Mouse (Mus musculus) CH12.LX (cell line): ENCODE measurements around the gene Etv6. TPM values are rescaled to one million over a fixed set of nuclear protein-coding genes. Genes with fewer than 3 reads are reported as not detected.

Source experiments
- DNase-seq: peaks from one replicate; pipeline ENCODE4 v3.0.0-alpha.2; 2013; ENCODE audit errors: extremely low read depth
- H3K27ac ChIP-seq: 2 replicates; pipeline ENCODE4 v1.5.1; 2012; ENCODE audit warnings: low read depth, mild to moderate bottlenecking, control low read depth, moderate library complexity; ENCODE audit not compliant: insufficient read depth
- H3K27me3 ChIP-seq: replicated peaks from 2 replicates; pipeline ENCODE3; 2012; ENCODE audit warnings: inconsistent platforms
- H3K36me3 ChIP-seq, 2 experiments: replicated peaks in 1 of 2; 2 replicates each; pipeline versions ENCODE3 to v1.6.1; 2012; ENCODE audit warnings: inconsistent platforms in 1 of 2, low read length in 1 of 2, mild to moderate bottlenecking in 1 of 2, mixed read lengths in 1 of 2, moderate library complexity in 1 of 2; ENCODE audit not compliant: control insufficient read depth in 1 of 2, insufficient read depth in 1 of 2
- H3K4me1 ChIP-seq, 2 experiments: 2 replicates each; pipeline ENCODE4 v1.6.1; 2012; ENCODE audit warnings: inconsistent platforms in 1 of 2, moderate library complexity in 1 of 2; ENCODE audit not compliant: insufficient read depth in 2 of 2, control insufficient read depth in 1 of 2
- H3K4me2 ChIP-seq: 2 replicates; pipeline ENCODE4 v1.6.1; 2012; ENCODE audit warnings: low read depth, mild to moderate bottlenecking, control low read depth; ENCODE audit not compliant: poor library complexity, insufficient read depth, severe bottlenecking
- H3K4me3 ChIP-seq, 3 experiments: fragments of 150-350 bp in 1 of 3; sonication (generic) in 1 of 3; replicated peaks in 1 of 3; 2 replicates each; pipeline versions ENCODE3 to v1.5.1; 2011 to 2012; ENCODE audit warnings: low read depth in 2 of 3, low read length in 2 of 3, mild to moderate bottlenecking in 2 of 3, moderate library complexity in 2 of 3, control low read depth in 1 of 3, improper control_type of control experiment in 1 of 3, inconsistent platforms in 1 of 3, mixed read lengths in 1 of 3; ENCODE audit not compliant: poor library complexity in 1 of 3
- H3K79me2 ChIP-seq: replicated peaks from 2 replicates; pipeline ENCODE4 v1.6.1; 2012; ENCODE audit warnings: mild to moderate bottlenecking, moderate library complexity; ENCODE audit not compliant: control insufficient read depth, poor library complexity, insufficient read depth, severe bottlenecking; ENCODE audit errors: extremely low read depth
- H3K9ac ChIP-seq: 2 replicates; pipeline ENCODE4 v1.6.1; 2012; ENCODE audit warnings: low read depth, mild to moderate bottlenecking, control low read depth, moderate library complexity; ENCODE audit not compliant: insufficient read depth
- H3K9me3 ChIP-seq: replicated peaks from 2 replicates; pipeline ENCODE3; 2012; ENCODE audit warnings: low read length, inconsistent platforms, mixed read lengths
- CHD2 ChIP-seq: IDR thresholded peaks from 2 replicates; pipeline ENCODE4 v1.6.1; 2011; ENCODE audit warnings: low read length, improper control_type of control experiment
- E2F4 ChIP-seq: IDR thresholded peaks from 2 replicates; pipeline ENCODE4 v1.6.1; 2011; ENCODE audit warnings: low read depth, low read length, improper control_type of control experiment; ENCODE audit not compliant: insufficient replicate concordance
- EP300 ChIP-seq: IDR thresholded peaks from 2 replicates; pipeline ENCODE4 v1.6.1; 2011; ENCODE audit warnings: low read length, improper control_type of control experiment
- ETS1 ChIP-seq: conservative IDR thresholded peaks from 2 replicates; pipeline ENCODE4 v1.6.1; 2012; ENCODE audit warnings: low read depth, mild to moderate bottlenecking, inconsistent platforms, low read length, improper control_type of control experiment, moderate library complexity
- MAZ ChIP-seq: IDR thresholded peaks from 2 replicates; pipeline ENCODE4 v1.6.1; 2012; ENCODE audit warnings: low read depth, mild to moderate bottlenecking, inconsistent platforms, low read length, improper control_type of control experiment, moderate library complexity
- MEF2A ChIP-seq: IDR thresholded peaks from 2 replicates; pipeline ENCODE4 v1.6.1; 2014; ENCODE audit warnings: low read depth, mild to moderate bottlenecking, inconsistent platforms, low read length, improper control_type of control experiment, borderline replicate concordance
- MYC ChIP-seq: IDR thresholded peaks from 2 replicates; pipeline ENCODE4 v1.6.1; 2011; ENCODE audit warnings: low read depth, mild to moderate bottlenecking, improper control_type of control experiment, low read length
- NELFE ChIP-seq: IDR thresholded peaks from 2 replicates; pipeline ENCODE4 v1.6.1; 2011; ENCODE audit warnings: low read depth, low read length, improper control_type of control experiment
- POLR2A ChIP-seq: IDR thresholded peaks from 2 replicates; pipeline ENCODE4 v1.6.1; 2011; ENCODE audit warnings: low read depth, mild to moderate bottlenecking, improper control_type of control experiment, low read length
- POLR2AphosphoS2 ChIP-seq: IDR thresholded peaks from 2 replicates; pipeline ENCODE4 v1.6.1; 2011; ENCODE audit warnings: low read depth, low read length, improper control_type of control experiment
- SIN3A ChIP-seq: IDR thresholded peaks from 2 replicates; pipeline ENCODE4 v1.6.1; 2012; ENCODE audit warnings: low read length, improper control_type of control experiment, inconsistent platforms
- UBTF ChIP-seq: IDR thresholded peaks from 2 replicates; pipeline ENCODE4 v1.6.1; 2012; ENCODE audit warnings: low read depth, mild to moderate bottlenecking, inconsistent platforms, low read length, improper control_type of control experiment, moderate library complexity
- ZNF384 ChIP-seq: IDR thresholded peaks from 2 replicates; pipeline ENCODE4 v1.6.1; 2012; ENCODE audit warnings: low read depth, low read length, improper control_type of control experiment, inconsistent platforms
- dilution Hi-C: fragments of 300-500 bp; cut with MboI; formaldehyde crosslinking; loops from 2 replicates; pipeline ENCODE4 v1.14.3; 2020; ENCODE audit warnings: low sequenced_read_pairs; ENCODE audit not compliant: extremely low pct_unique_long_range_greater_than_20kb, extremely low pct_ligation_motif_present
- in situ Hi-C: fragments of 300-500 bp; cut with MboI; formaldehyde crosslinking; loops from 3 replicates; pipeline ENCODE4 v1.14.3; 2019; ENCODE audit warnings: low sequenced_read_pairs, low pct_ligation_motif_present, low pct_unique_long_range_greater_than_20kb, mixed read lengths
- polyA plus RNA-seq: library from polyadenylated mRNA; unstranded; fragments of >175 nt; gene quantifications from 2 replicates; pipeline ENCODE4 v1.2.1, GENCODE M21; 2012; ENCODE audit warnings: low read depth; ENCODE audit not compliant: insufficient read length
- total RNA-seq, 2 experiments: library from RNA; depleted of rRNA; stranded (reverse); fragments of 300-350 nt in 1 of 2; fragments of >200 nt in 1 of 2; gene quantifications; 2 replicates each; pipeline ENCODE4 v1.2.3; 2012 to 2014

Etv6 gene
- total and polyA plus RNA-seq, 3 experiments, result 7.6 to 29.5 (median 10.1) TPM

DNA sequence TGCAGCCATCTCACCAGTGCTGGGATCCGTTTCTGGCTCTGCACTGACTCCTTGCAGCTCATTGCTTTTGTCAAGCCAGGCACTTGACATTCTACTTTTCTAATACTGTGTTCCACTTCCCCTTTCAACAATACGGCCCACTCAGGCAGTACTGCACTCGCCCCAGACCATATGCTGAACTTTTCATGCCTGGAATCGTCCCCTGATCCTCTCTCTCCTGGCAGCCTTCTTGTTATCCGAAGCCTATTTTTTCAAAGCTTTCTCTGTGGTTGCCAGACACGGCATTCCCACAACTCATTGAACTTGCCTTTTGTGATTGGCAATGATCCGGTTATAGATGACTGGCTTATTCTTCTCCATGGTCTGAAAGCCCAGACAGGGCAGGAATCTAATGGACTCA is 16.4 kb downstream of the Etv6 start:
- TF ChIP-seq POLR2AphosphoS2, result no peak
- TF ChIP-seq CHD2, result no peak
- no peak for TF ChIP-seq NELFE
- TF ChIP-seq ZNF384, result no peak
- TF ChIP-seq MYC, result no peak
- no peak for TF ChIP-seq POLR2A
- no peak for TF ChIP-seq MEF2A
- no peak for TF ChIP-seq UBTF
- no peak overlapping the region for H3K4me2 ChIP-seq
- no peak overlapping the region for H3K4me3 ChIP-seq
- no peaks in the 10 kb centered on the region for H3K9me3 ChIP-seq
- H3K9ac ChIP-seq, result no peak overlapping the region
- dilution Hi-C loops (no loop called here), in situ Hi-C loops (no loop called here)
- H3K27me3 ChIP-seq, result no peaks in the 10 kb centered on the region
- no peak for DNase-seq
- H3K36me3 ChIP-seq, result peaks cover 7 to 64% of the 10 kb centered on the region in 2 experiments
- H3K4me1 ChIP-seq, result peaks cover 19 to 92% of the 10 kb centered on the region in 2 experiments
- H3K27ac ChIP-seq, result no peak overlapping the region
- peaks cover 25% of the 10 kb centered on the region for H3K79me2 ChIP-seq

DNA sequence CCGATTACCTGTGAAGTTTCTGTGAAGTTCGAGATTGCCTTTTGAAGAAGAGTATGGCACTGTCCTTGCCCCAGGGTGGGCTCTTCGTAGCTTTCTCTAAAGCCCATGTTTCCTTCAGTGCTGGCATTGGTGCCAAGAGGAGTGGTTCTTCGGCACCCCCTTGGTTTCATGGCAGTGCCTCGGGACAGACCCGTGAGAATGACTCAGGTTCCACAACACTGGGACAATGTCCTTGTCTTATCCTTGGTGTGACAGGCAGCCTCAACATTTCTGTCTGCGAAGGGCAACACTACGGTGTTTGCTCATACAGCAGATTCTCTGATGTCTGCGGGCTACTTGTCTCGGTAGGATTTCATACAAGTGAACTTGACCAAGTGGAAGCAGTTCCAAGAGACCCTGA is 17.6 kb downstream of the Etv6 start:
- Histone ChIP-seq H3K9me3 (no peaks in the 10 kb centered on the region), H3K79me2 (peaks cover 20% of the 10 kb centered on the region), H3K9ac (no peak overlapping the region), H3K4me3 (no peak overlapping the region), H3K4me2 (no peak overlapping the region), H3K36me3 (peaks cover 7 to 68% of the 10 kb centered on the region in 2 experiments), H3K27ac (no peak overlapping the region), H3K4me1 (peaks cover 7 to 92% of the 10 kb centered on the region in 2 experiments; a peak in 3 of 4 replicates), H3K27me3 (no peaks in the 10 kb centered on the region)
- in situ Hi-C loops, result no loop called here
- no peak for DNase-seq
- TF ChIP-seq ZNF384, result no peak
- no peak for TF ChIP-seq MAZ
- no peak for TF ChIP-seq E2F4
- no peak for TF ChIP-seq ETS1
- dilution Hi-C loops, result no loop called here

GRCm38 (mm10) chr6:134053566-134053965 is 18.1 kb downstream of the Etv6 start:
- dilution Hi-C loops (no loop called here), in situ Hi-C loops (no loop called here)
- H3K4me1 ChIP-seq, result peaks cover 5 to 92% of the 10 kb centered on the region in 2 experiments; a peak in 3 of 4 replicates
- no peak overlapping the region for H3K4me2 ChIP-seq
- H3K27me3 ChIP-seq, result no peaks in the 10 kb centered on the region
- no peak overlapping the region for H3K9ac ChIP-seq
- H3K27ac ChIP-seq, result no peak overlapping the region
- H3K79me2 ChIP-seq, result peaks cover 22% of the 10 kb centered on the region
- peaks cover 7 to 70% of the 10 kb centered on the region in 2 experiments for H3K36me3 ChIP-seq
- no peak overlapping the region for H3K4me3 ChIP-seq
- DNase-seq, result no peak
- H3K9me3 ChIP-seq, result no peaks in the 10 kb centered on the region
- TF ChIP-seq EP300, result no peak
- no peak for TF ChIP-seq SIN3A
